Mouse (Mus musculus) liver, embryonic 11.5 days (tissue): ENCODE results near the gene Ptger4. TPM values are rescaled to one million over a fixed set of nuclear protein-coding genes. Genes with fewer than 3 reads are reported as not detected.
A peak's percentile ranks its signal among the peaks of the same experiment; 100 is the strongest.

ENCODE experiments used
- ATAC-seq: fragments of 200-750 bp; cut with Nextera tagmentation; replicated peaks from 2 replicates; pipeline ENCODE4 v1.8.0; 2017; ENCODE audit warnings: moderate number of reproducible peaks, mild to moderate bottlenecking, moderate TSS enrichment, moderate library complexity; ENCODE audit not compliant: low FRiP score
- DNase-seq: peaks from one replicate; pipeline ENCODE4 v3.0.0-alpha.2; 2017; ENCODE audit warnings: low spot score
- H3K27ac ChIP-seq: fragments of 300-500 bp; sonication (generic); 2 replicates; pipeline ENCODE4 v1.5.1; 2014; ENCODE audit warnings: mild to moderate bottlenecking, low read depth, low read length, control low read depth
- H3K27me3 ChIP-seq: fragments of 300-500 bp; sonication (generic); replicated peaks from 2 replicates; pipeline ENCODE4 v1.6.1; 2014; ENCODE audit warnings: low read length, mixed read lengths; ENCODE audit not compliant: control insufficient read depth, insufficient read depth
- H3K36me3 ChIP-seq: fragments of 300-500 bp; sonication (generic); 2 replicates; pipeline ENCODE4 v1.6.1; 2014; ENCODE audit warnings: mild to moderate bottlenecking, low read length, moderate library complexity, mixed read lengths; ENCODE audit not compliant: control insufficient read depth, insufficient read depth
- H3K4me1 ChIP-seq: fragments of 300-500 bp; sonication (generic); replicated peaks from 2 replicates; pipeline ENCODE4 v1.6.1; 2014; ENCODE audit warnings: low read length, mixed read lengths; ENCODE audit not compliant: control insufficient read depth, insufficient read depth
- H3K4me2 ChIP-seq: fragments of 300-500 bp; sonication (generic); 2 replicates; pipeline ENCODE4 v1.6.1; 2014; ENCODE audit warnings: mild to moderate bottlenecking, control low read depth, moderate library complexity
- H3K4me3 ChIP-seq: fragments of 300-500 bp; sonication (generic); 2 replicates; pipeline ENCODE4 v1.5.1; 2014; ENCODE audit warnings: low read depth, low read length, control low read depth
- H3K9ac ChIP-seq: fragments of 300-500 bp; sonication (generic); 2 replicates; pipeline ENCODE4 v1.6.1; 2014; ENCODE audit warnings: low read depth, low read length, control low read depth
- H3K9me3 ChIP-seq: fragments of 300-500 bp; sonication (generic); 2 replicates; pipeline ENCODE4 v1.6.1; 2016; ENCODE audit warnings: low read length, inconsistent platforms, mixed read lengths; ENCODE audit not compliant: control insufficient read depth
- WGBS: fragments of 180-500 bp; shearing (Covaris S2); extraction: QIAGEN DNeasy Blood & Tissue Kit; methylation state at CpG from one replicate; pipeline ENCODE4 v1.1.7; 2014; 5-methylcytosine and 5-hydroxymethylcytosine counted together
- polyA plus RNA-seq: library from polyadenylated mRNA; unstranded; fragments of >200 nt; fragmentation: Nextera tagmentation; extraction: Ambion mirVana; gene quantifications from 2 replicates; pipeline ENCODE4 v1.2.1, GENCODE M21; 2014

Gene Ptger4
- polyA plus RNA-seq, 1 experiment from 2014 or later, result 5.8 TPM

DNA sequence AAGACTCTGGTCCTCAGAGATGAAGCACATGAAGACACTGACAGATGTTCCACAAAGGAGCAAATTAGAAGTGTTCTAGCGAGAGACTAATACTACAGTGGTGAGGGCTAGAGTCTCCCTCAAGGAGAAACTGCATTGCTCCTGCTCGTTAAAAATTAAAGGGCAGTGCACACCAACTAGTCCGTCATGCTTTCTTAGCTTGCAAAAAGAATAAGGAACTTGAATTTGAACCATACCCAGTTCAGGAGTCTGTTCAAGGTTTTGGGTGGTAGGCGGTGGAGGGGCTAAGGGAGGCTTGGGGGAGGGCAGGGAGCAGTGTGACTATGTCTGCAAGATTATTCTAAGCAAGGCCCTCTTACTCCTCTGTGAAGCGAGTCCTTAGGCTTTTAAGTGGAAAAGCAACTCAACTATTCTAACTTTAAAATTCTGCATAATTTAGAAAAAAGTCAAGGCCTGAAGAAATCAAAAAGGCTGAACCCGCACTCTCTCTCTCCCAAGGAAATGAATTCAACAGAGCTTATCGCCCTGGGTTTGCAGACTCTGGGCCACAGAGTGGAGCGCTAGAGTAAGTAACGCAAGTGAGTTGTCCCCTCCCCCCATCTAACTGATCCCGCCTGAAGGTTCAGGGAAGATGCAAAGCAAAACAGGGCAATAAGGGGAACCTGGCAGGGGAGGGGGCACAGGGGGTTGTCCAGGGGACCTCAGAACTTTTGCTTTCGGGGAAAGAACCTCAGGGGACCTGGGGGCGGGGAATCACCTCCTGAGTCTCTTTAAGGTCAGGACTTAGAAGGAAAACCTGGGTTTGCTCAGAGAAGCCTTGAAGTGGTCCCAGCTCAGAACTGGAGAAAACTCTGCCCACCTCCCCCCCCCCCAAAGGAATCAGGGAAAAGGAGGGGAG is 2.4 kb downstream of the Ptger4 start:
- DNase-seq, result peak; percentile 74
- peak overlapping the region; percentile 100 for H3K4me2 ChIP-seq

DNA sequence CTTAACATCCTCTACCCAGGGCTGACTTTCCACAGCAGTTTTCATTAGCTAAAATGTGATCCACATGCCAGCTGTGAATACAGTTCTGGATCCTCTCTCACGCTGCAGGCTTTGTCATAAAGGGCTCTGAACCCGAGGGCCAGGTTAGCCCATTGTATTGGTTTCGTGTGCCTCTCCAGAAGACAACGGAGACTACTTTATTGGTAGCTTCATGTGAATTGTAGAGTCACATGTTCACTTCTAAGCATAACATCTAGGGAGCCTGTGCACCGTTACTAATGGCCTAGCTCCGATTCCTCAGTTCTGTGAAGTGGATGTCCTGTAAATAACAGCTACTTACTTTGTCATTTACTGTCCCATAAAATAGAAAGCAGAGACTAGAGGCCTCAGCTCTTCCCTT is 3.6 kb downstream of the Ptger4 start:
- Histone ChIP-seq H3K4me3 (peak overlapping the region; percentile 3; the same call in 1 of the 2 replicates), H3K27me3 (peaks cover 22% of the 10 kb centered on the region), H3K4me2 (peak overlapping the region; percentile 100), H3K27ac (peak overlapping the region; percentile 65), H3K36me3 (no peaks in the 10 kb centered on the region), H3K9me3 (no peaks in the 10 kb centered on the region), H3K9ac (0 out of 2 replicates have a peak overlapping the region, but pooled peaks have one; percentile 12), H3K4me1 (peaks cover 29% of the 10 kb centered on the region)
- 68% methylated on average over 6 of the region's 6 CpGs for WGBS
- ATAC-seq (no peak), DNase-seq (no peak)

More for the DNA sequence above, 2.4 kb downstream of the Ptger4 start:
- 19% methylated on average over 12 of the region's 12 CpGs for WGBS
- H3K9me3 ChIP-seq, result no peaks in the 10 kb centered on the region
- peaks cover 29% of the 10 kb centered on the region for H3K4me1 ChIP-seq
- no peaks in the 10 kb centered on the region for H3K36me3 ChIP-seq
- ATAC-seq, result peak; percentile 50
- H3K4me3 ChIP-seq, result peak overlapping the region; percentile 73
- H3K27me3 ChIP-seq, result peaks cover 22% of the 10 kb centered on the region
- peak overlapping the region; percentile 61 for H3K9ac ChIP-seq
- peak overlapping the region; percentile 19; the same call in 1 of the 2 replicates for H3K27ac ChIP-seq

DNA sequence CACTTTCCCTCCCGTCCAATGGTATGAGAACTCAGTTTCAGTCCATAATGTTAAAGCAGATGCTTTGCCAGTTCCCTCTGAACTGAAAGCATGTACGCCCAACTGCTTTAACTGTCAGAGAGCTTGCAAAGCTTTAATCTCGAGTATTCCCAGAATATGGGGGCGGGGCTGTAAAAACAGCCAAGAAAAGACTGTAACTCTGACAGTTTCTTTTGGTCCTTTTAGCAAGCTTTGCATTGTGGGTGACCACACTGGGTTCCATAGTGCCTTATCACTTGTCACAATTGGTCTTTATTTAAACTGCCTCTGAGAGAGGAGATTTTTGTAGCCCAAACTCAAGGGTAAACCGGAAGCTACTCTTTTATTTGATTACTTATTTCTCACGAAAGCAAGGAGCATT is 4.1 kb downstream of the Ptger4 start:
- ATAC-seq (peak; percentile 7; the same call in 1 of the 2 replicates), DNase-seq (no peak)
- peak overlapping the region; percentile 76 for H3K27ac ChIP-seq
- 43% methylated on average over 6 of the region's 6 CpGs for WGBS
- H3K9ac ChIP-seq, result 0 out of 2 replicates have a peak overlapping the region, but pooled peaks have one; percentile 12
- peaks cover 22% of the 10 kb centered on the region for H3K27me3 ChIP-seq
- H3K4me2 ChIP-seq, result peak overlapping the region; percentile 100
- H3K4me1 ChIP-seq, result peaks cover 29% of the 10 kb centered on the region
- no peaks in the 10 kb centered on the region for H3K36me3 ChIP-seq
- no peaks in the 10 kb centered on the region for H3K9me3 ChIP-seq
- H3K4me3 ChIP-seq, result peak overlapping the region; percentile 27

DNA sequence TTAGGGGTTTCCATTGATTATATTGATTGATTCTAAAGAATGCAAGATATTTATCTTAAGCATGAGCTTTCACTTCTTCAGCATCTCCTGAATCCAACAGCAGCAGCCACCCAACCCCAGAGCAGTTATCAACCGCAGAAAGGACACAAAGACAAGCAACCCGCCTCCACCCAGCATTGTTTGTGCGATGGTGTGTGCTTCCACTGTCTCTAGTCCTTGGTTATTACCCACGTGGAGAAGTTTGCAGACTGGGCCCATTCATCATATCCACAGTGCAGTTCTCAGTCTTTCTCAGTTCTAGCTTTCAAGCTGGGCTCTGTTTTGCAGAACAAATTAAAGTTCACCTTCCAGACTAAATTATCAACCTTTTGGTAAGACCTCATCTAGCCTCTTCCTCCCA is 4.6 kb downstream of the Ptger4 start:
- H3K27me3 ChIP-seq, result peaks cover 17% of the 10 kb centered on the region
- H3K9ac ChIP-seq, result no peak overlapping the region
- ATAC-seq (no peak), DNase-seq (no peak)
- H3K36me3 ChIP-seq, result no peaks in the 10 kb centered on the region
- WGBS, result 36% methylated on average over 4 of the region's 4 CpGs
- H3K4me3 ChIP-seq, result peak overlapping the region; percentile 27; the same call in 1 of the 2 replicates
- H3K9me3 ChIP-seq, result no peaks in the 10 kb centered on the region
- H3K27ac ChIP-seq, result peak overlapping the region; percentile 76
- peaks cover 29% of the 10 kb centered on the region for H3K4me1 ChIP-seq
- H3K4me2 ChIP-seq, result peak overlapping the region; percentile 100

DNA sequence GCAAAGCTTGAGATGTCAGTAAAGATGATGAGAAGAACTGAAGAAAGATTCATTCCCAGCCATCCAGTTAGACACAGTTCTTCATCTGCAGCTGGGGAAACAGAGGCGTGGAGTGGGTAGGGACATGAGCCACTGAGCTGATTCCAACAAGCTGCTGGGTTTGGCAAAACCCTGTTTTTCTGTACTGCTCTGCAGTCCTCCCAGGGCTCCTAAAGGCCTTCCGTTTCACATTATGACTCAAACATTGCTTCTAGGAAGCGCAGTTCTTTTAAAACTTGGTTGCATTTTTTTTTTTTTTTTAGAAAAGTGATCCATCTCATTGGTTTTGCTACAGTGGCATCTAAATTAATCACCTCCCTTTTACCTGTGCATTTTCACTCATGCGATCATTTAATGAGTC is 5.4 kb downstream of the Ptger4 start:
- WGBS, result 85% methylated on average over 4 of the region's 4 CpGs
- no peak for ATAC-seq
- no peaks in the 10 kb centered on the region for H3K9me3 ChIP-seq

DNA sequence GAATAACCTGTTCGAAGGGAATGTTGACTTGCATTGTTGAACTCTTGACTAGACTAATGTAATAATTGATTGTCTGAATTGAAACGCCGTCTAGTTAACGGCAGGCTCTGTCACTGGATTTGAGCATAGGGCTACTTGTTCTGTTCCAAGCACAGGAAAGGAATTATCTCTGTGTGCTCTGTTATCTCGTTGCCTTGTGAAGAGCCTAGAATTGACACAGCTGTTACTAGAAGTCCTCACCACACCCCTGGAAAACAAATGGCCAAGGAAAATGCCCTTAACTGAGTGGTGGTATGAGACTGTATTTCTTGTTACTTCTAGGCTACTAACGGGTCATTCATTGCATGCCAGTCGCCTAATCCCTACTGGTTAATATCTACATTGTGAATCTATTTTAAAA is 5.9 kb downstream of the Ptger4 start:
- no peaks in the 10 kb centered on the region for H3K36me3 ChIP-seq
- no peak overlapping the region for H3K9ac ChIP-seq
- no peak overlapping the region for H3K4me3 ChIP-seq
- H3K4me1 ChIP-seq, result peaks cover 28% of the 10 kb centered on the region
- H3K9me3 ChIP-seq, result no peaks in the 10 kb centered on the region
- H3K27ac ChIP-seq, result no peak overlapping the region
- 59% methylated on average over 7 of the region's 7 CpGs for WGBS
- peaks cover 10% of the 10 kb centered on the region for H3K27me3 ChIP-seq
- peak overlapping the region; percentile 10; the same call in 1 of the 2 replicates for H3K4me2 ChIP-seq
- DNase-seq, result no peak
- no peak for ATAC-seq

More for the DNA sequence above, 5.4 kb downstream of the Ptger4 start:
- no peak overlapping the region for H3K4me3 ChIP-seq
- no peak overlapping the region for H3K27ac ChIP-seq
- peaks cover 29% of the 10 kb centered on the region for H3K4me1 ChIP-seq
- no peak for DNase-seq
- H3K9ac ChIP-seq, result no peak overlapping the region
- no peak overlapping the region; the same call in 1 of the 2 replicates for H3K4me2 ChIP-seq
- H3K27me3 ChIP-seq, result peaks cover 13% of the 10 kb centered on the region
- no peaks in the 10 kb centered on the region for H3K36me3 ChIP-seq

DNA sequence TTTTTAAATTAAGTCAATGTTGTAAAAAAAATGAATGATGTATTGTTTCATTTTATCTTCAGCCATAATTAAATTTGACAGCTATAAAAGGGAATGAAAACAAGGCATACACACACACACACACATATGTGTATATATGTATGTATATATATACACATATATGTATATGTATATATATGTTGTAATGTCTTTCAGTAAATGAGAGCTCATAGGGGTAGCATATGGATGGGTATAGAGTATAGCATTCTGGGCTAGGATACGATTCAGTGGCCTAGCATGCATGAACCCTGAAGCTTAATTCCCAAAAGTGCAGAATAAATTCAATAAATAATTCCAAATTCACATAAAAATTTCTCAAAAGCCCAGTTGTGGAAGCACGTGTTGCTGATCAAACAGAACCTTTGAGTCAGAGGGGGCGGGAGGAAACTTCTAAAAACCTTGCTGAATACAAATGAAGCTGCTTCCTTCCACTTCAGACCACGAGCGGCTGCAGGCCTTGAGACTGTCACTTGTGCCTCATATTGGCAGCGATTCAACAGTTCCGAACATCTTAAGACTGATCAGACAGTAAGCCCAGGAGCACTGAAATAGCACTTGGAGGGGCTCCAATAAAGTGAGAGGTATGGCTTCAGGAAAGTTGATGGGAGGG is 6.9 kb downstream of the Ptger4 start:
- H3K4me1 ChIP-seq, result peaks cover 20% of the 10 kb centered on the region
- no peak overlapping the region for H3K4me3 ChIP-seq
- H3K27ac ChIP-seq, result no peak overlapping the region
- no peak overlapping the region for H3K9ac ChIP-seq
- no peaks in the 10 kb centered on the region for H3K36me3 ChIP-seq
- H3K9me3 ChIP-seq, result no peaks in the 10 kb centered on the region
- no peak overlapping the region for H3K4me2 ChIP-seq
- DNase-seq (no peak), ATAC-seq (no peak)
- H3K27me3 ChIP-seq, result peaks cover under 1% of the 10 kb centered on the region; the same call in 1 of the 2 replicates
- 61% methylated on average over 7 of the region's 7 CpGs for WGBS

DNA sequence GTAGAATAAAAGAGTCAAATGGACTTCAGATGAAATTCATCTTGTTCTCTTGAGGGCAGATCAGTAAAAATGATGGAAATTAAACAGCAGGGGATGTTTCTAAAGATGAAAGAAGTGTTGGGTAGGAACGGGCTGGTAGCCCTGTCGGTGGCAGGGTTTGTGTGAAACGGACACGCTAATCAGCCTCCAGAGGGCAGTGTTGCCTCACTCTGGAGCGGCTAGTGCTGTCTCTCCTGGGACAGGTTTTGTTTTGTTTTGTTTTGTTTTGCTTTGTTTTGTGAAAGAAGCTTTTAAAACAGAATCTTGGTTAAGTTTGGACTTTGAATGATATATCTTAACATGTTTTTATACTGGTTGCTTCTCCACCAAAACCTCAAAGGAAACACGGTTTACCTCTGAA is 7.4 kb downstream of the Ptger4 start:
- no peak overlapping the region for H3K9ac ChIP-seq
- 14% methylated on average over 6 of the region's 6 CpGs for WGBS
- H3K36me3 ChIP-seq, result no peaks in the 10 kb centered on the region
- no peak overlapping the region for H3K4me3 ChIP-seq
- no peaks in the 10 kb centered on the region for H3K9me3 ChIP-seq
- ATAC-seq (0 out of 2 replicates have a peak, but pooled peaks have one; percentile 51), DNase-seq (peak; percentile 57)
- no peaks in the 10 kb centered on the region for H3K27me3 ChIP-seq
- H3K27ac ChIP-seq, result no peak overlapping the region
- peaks cover 20% of the 10 kb centered on the region for H3K4me1 ChIP-seq
- H3K4me2 ChIP-seq, result no peak overlapping the region
